Mouse (Mus musculus) right cerebral cortex, adult 18-20 months (tissue): ENCODE data around the gene Gal3st2b.
A peak's percentile ranks its signal among the peaks of the same experiment; 100 is the strongest.
"Not testable (repeated sequence)": the region's sequence is repeated elsewhere in the genome, so short reads cannot be mapped to it uniquely, and the experiment has no call there.

ENCODE experiments used
- DNase-seq: peaks from one replicate; pipeline ENCODE4 v3.0.0; 2022; ENCODE audit warnings: mixed read lengths

Gal3st2b gene

GRCm38 (mm10) chr1:93918011-93918410 is at the start of gene Gal3st2b:
Gal3st2b (plus strand) TSS chr1:93918311.
- not testable (repeated sequence) for DNase-seq

GRCm38 (mm10) chr1:93871594-93872105 is 46.5 kb upstream of the Gal3st2b start:
- DNase-seq = not testable (repeated sequence)

DNA sequence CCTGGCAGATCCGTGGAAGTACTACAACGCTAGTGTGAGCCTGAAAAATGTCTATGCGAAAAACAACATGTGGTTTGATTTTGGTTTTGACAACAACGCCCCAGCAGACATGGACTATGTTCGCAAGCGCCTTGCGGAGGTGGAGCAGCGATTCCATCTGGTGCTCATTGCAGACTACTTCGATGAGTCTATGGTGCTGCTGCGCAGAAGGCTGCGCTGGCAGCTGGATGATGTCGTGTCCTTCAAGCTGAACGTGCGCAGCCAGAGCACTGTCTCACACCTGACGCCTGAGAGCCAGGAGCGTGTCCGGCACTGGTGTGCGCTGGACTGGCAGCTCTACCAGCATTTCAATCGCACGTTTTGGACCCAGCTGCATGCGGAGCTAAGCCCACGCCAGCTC is 43.7 kb upstream of the Gal3st2b start:
- DNase-seq = peak; percentile 23

- not testable (repeated sequence) for DNase-seq
Measured at GRCm38 (mm10) chr1:93881778-93882177, 36.3 kb upstream of the Gal3st2b start.

GRCm38 (mm10) chr1:93890936-93891335 is 27.2 kb upstream of the Gal3st2b start:
- DNase-seq = not testable (repeated sequence)

DNA sequence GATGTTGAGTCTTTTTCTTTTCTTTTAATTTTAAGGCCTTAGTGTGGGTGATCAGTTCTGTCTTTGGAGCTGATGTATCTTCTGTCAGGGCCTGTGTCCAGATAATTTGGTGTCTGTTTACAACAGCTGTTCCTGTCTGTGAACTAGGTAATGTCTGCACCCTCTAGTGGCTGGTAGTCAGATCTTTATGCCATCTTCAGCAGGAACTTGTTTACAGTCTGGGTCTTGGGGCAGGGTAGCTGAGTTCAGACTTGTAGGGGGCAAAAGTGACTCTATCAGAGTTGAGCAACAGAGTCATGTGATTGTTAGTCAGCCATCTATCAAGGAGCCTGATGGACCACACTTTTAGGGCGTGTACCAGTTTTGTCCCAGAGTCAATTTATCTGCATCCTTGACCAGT is 20.7 kb upstream of the Gal3st2b start:
- DNase-seq = not testable (repeated sequence)

DNA sequence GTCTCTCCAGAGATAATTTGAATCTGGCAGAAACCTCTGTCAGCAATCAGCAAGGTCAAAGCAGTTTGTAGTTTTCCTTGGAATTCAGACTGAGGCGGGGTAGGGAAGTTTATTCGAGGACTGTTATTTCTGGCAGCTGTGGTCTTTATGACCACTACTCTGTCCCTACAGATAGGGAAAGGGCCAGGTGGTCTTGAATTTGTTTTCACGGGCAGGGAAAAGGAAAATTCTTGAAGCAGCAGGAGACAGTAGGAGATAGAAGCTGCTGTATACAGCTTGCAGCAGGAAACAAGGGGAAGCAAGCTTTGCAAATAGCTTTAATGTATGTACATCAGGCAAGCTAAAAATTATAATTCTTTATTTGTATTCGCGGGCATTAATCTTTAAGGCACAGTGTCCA is 16.8 kb upstream of the Gal3st2b start:
- not testable (repeated sequence) for DNase-seq

DNA sequence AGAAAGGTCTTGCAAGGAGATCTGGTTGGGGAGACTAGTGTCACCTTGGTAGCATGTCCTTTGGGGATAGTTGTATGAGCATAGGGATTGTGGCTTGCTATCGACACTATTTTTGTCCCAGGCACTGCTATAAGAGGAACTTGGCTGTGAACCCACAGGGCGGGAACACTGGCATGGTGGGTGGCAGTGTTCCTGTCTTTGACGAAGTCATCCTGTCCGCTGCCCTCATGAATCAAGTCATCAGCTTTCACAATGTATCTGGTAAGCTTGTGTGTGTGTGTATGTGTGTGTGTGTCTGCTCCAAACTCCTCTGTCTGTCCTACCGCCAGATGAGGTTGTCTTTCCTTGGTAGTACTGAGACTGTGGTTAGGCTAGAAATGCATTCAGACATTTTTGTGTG is 11.4 kb upstream of the Gal3st2b start:
- DNase-seq = not testable (repeated sequence)

GRCm38 (mm10) chr1:93908977-93909586 is 9.0 kb upstream of the Gal3st2b start:
- DNase-seq = not testable (repeated sequence)

GRCm38 (mm10) chr1:93911877-93912276 is 6.2 kb upstream of the Gal3st2b start:
- DNase-seq = not testable (repeated sequence)

DNA sequence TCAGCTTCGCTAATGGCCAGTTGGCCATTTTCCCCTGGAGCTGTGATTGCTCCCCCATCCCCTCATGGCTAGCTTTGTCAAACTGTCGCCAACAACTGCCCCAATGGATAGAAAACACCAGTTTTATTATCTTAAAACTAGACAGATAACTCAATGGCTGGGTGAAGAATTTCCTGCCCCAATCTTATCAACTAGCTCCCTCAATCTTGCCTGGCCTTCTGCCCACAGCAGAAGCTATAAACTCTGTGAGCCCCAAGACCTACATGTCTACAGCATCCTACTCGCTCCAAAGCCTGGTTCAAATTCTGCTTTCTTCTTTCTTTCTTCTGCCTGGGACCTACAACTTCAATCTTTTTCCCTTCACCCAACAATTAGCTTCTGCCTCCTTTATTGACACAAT is 951 bp upstream of the Gal3st2b start:
- not testable (repeated sequence) for DNase-seq

DNA sequence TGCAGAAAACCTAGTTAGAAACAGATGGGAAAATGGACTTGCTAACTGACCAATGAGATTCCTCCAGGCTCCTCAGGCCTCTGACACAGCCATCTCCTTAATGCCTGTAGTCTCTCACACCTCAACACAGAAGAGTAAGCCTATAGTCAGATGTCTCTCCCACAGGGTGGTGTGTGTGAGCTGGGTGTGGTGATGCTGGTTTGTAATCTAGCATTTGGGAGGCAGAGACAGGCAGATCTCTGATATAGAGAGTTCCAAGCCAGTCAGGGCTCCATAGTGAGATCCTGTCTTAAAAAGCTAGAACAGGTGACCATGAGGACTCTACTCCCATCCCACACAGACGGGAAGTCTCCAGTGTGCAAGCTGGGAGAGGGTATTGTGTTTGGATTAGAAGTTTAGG is 664 bp downstream of the Gal3st2b start:
- DNase-seq = not testable (repeated sequence)

DNA sequence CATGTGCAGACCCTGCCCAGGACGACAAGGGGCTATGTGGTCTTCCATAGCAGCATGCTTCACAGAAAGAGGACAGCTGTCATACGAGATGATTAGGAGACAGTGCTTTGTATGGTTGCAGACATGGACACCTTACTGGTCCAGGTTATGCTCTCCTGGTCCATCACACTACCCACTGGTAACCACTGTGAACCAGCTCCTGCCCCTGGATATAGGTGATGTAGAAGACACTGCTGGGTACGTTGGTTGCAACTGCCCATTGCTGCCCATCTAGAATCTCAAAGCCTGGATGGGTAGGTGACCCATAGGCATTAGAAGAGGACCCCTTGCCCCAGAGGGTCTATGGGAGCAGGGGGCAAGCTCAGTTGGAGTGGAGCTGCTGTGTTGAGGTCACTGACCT is 1.2 kb downstream of the Gal3st2b start:
- DNase-seq = not testable (repeated sequence)

- DNase-seq = not testable (repeated sequence)
Measured at GRCm38 (mm10) chr1:93922609-93923008, 4.5 kb downstream of the Gal3st2b start.

- DNase-seq = not testable (repeated sequence)
Measured at GRCm38 (mm10) chr1:93923098-93923497, 5.0 kb downstream of the Gal3st2b start.

DNA sequence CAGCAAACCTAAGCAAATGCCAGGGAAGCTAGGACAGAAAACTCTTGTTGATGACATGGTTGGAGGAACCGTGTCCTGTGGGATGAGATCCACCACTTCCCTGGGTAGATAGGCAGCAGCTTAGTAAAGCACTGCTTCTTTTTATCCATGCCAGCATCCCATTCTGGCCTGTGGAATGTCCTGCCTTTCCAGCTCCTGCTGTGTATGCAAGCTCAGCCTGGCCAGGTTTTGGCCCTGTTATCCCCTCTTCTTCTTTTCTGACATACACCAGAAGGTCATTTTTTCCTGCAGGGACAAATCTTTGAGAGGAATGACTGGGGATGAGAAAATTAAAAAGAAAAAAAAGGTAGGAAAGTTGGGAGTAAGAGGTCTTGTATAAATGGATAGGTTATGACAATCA is 17.3 kb downstream of the Gal3st2b start:
- DNase-seq = not testable (repeated sequence)

GRCm38 (mm10) chr1:93937807-93938206 is 19.7 kb downstream of the Gal3st2b start:
- DNase-seq = peak; percentile 39

- DNase-seq = not testable (repeated sequence)
Measured at GRCm38 (mm10) chr1:93938415-93938814, 20.3 kb downstream of the Gal3st2b start.

- DNase-seq = not testable (repeated sequence)
Measured at GRCm38 (mm10) chr1:93949087-93949486, 31.0 kb downstream of the Gal3st2b start.

DNA sequence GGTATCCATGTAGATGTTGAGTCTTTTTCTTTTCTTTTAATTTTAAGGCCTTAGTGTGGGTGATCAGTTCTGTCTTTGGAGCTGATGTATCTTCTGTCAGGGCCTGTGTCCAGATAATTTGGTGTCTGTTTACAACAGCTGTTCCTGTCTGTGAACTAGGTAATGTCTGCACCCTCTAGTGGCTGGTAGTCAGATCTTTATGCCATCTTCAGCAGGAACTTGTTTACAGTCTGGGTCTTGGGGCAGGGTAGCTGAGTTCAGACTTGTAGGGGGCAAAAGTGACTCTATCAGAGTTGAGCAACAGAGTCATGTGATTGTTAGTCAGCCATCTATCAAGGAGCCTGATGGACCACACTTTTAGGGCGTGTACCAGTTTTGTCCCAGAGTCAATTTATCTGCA is 48.4 kb downstream of the Gal3st2b start:
- DNase-seq = not testable (repeated sequence)

- DNase-seq = not testable (repeated sequence)
Measured at GRCm38 (mm10) chr1:93970380-93970779, 52.3 kb downstream of the Gal3st2b start.

GRCm38 (mm10) chr1:93970797-93971196 is 52.7 kb downstream of the Gal3st2b start:
- DNase-seq = not testable (repeated sequence)

DNA sequence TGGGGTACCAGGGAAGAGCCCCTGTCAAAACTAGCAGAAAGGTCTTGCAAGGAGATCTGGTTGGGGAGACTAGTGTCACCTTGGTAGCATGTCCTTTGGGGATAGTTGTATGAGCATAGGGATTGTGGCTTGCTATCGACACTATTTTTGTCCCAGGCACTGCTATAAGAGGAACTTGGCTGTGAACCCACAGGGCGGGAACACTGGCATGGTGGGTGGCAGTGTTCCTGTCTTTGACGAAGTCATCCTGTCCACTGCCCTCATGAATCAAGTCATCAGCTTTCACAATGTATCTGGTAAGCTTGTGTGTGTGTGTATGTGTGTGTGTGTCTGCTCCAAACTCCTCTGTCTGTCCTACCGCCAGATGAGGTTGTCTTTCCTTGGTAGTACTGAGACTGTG is 57.7 kb downstream of the Gal3st2b start:
- not testable (repeated sequence) for DNase-seq

DNA sequence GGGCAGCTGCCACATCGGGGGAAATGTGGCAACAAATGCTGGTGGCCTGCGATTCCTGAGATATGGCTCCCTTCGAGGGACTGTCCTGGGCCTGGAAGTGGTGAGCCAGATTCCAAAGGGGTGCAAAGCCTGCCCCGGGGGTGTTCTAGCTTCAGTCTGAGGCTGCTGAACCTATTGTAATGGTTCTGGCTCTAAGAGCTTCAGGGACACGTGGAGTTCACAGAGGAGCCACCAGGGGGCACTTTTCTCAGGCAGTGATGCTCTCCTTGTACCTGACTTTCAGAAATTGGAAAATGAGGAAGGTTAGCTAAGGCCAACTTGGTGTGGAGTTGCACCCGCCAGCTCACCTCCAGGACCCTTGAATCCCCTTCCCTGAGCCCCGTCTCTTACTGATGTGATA is 60.2 kb downstream of the Gal3st2b start:
- DNase-seq = not testable (repeated sequence)

DNA sequence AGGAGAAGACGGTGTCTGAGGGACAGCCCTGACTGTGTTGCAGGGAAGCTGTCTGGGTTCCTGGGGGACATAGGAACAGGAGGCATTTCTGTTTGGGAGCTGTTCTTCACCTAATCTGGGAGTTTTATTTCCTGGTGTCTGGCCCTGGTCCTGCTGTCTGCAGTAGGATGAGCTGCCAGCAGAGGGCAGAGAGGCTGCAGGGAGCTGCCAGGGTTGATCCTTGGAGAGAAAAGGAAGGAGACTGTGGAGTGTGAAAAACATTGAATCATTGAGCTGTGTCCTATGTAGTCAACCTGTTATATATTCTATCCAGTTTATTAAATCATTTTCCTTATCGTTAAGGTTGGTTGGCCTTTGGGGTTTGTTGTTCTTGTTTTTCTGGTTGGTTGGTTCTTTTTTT is 62.8 kb downstream of the Gal3st2b start:
- not testable (repeated sequence) for DNase-seq
